Mouse (Mus musculus): ENCODE measurements around the gene Gm26992. TPM values are rescaled to one million over a fixed set of nuclear protein-coding genes. Genes with fewer than 3 reads are reported as not detected.

The Gm26992 gene
- polyA plus RNA-seq, 2 experiments: not detected

DNA sequence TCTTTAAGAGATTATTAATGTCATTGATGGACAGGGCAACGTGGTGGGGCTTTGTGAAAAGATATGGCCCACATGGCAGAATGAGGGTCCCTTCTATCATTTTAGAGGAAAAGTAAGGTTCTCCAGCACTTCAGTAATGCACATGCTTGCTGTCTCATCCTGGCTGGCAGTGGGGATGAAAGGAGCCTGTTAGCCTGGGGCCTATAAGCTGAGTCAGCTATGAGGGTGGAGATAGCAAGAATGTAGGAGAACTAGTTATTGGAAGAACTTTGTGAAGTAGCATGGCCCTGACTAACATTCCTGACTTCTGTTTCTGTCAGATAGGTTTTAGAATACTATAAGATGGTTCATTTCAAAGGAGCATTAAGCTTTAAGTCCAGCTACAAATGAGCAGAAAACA is 93.5 kb downstream of the Gm26992 start:
- no peaks in the 10 kb centered on the region for H3K27me3 ChIP-seq (ENCODE audit: control insufficient read depth, insufficient read depth, low read length)
- H3K4me3 ChIP-seq (replicated peaks; ENCODE audit: low read length): no peak overlapping the region
- no peak overlapping the region for H3K9ac ChIP-seq (ENCODE audit: low read depth, low read length, severe bottlenecking)
- DNase-seq (ENCODE audit: low spot score): no peak
- H3K36me3 ChIP-seq (ENCODE audit: control insufficient read depth, insufficient read depth, low read length): no peaks in the 10 kb centered on the region
- ATAC-seq (ENCODE audit: low FRiP score, low read depth): no peak
- no peaks in the 10 kb centered on the region for H3K9me3 ChIP-seq (ENCODE audit: control insufficient read depth, low read length)
- 74% methylated on average over 1 of the region's 1 CpGs for WGBS
- H3K4me2 ChIP-seq (replicated peaks; ENCODE audit: low read depth, low read length, severe bottlenecking): no peak overlapping the region
- TF ChIP-seq POLR2A (IDR thresholded peaks at IDR 0.05; ENCODE audit: borderline replicate concordance, extremely low read depth, insufficient read depth, insufficient read length): no peak
- no peak overlapping the region for H3K27ac ChIP-seq (replicated peaks; ENCODE audit: low read depth, low read length)
- H3K4me1 ChIP-seq (ENCODE audit: control insufficient read depth, insufficient read depth, low read length): no peaks in the 10 kb centered on the region

DNA sequence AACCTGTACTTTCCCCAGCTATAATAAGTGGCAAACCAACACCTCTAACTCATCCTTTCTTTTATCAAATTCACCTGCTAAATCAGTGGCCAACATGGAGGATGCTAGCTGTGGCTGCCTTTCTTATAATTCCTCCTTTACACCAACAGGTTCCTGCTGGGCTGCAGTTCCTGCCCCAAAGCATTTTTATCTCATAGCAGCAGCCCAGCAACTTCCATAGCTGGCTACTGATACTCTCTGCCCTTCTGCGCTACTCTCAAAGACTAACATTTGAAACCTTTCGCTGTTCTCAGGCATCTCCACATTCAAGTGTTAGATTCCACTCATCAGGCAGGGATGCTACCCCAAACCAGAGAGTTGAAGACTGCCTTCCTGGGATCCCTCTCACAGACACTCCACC is 97.0 kb downstream of the Gm26992 start:
- ATAC-seq (ENCODE audit: low FRiP score, low read depth): no peak
- no peak for TF ChIP-seq POLR2A (IDR thresholded peaks at IDR 0.05; ENCODE audit: borderline replicate concordance, extremely low read depth, insufficient read depth, insufficient read length)
- 90% methylated on average over 2 of the region's 2 CpGs for WGBS
- H3K4me3 ChIP-seq (replicated peaks; ENCODE audit: low read length): no peak overlapping the region
- no peaks in the 10 kb centered on the region for H3K27me3 ChIP-seq (ENCODE audit: control insufficient read depth, insufficient read depth, low read length)
- no peak for DNase-seq (ENCODE audit: low spot score)
- no peaks in the 10 kb centered on the region for H3K4me1 ChIP-seq (ENCODE audit: control insufficient read depth, insufficient read depth, low read length)
- H3K4me2 ChIP-seq (replicated peaks; ENCODE audit: low read depth, low read length, severe bottlenecking): no peak overlapping the region
- no peak overlapping the region for H3K9ac ChIP-seq (ENCODE audit: low read depth, low read length, severe bottlenecking)
- H3K27ac ChIP-seq (replicated peaks; ENCODE audit: low read depth, low read length): no peak overlapping the region
- H3K36me3 ChIP-seq (ENCODE audit: control insufficient read depth, insufficient read depth, low read length): no peaks in the 10 kb centered on the region
- H3K9me3 ChIP-seq (ENCODE audit: control insufficient read depth, low read length): no peaks in the 10 kb centered on the region

DNA sequence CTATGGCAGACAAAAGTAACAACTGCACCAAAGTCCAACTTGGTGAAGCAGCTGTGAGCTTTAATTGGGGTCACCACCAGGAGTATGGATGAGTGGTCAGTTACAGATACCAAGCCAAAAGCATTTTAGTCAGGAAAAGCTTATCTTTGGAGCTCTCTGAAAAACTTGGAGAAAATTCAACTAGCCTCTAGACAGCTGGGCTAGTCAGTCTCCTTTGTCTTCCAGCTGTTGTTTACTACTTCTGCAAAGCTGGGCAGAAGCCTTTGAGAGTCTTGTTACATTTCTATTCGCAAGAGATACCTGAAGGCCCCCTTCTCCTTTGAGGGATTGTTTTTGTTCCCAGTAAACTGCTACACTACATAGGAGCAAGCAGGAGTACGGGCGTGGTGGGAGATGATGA is 97.7 kb downstream of the Gm26992 start:
- H3K4me2 ChIP-seq (replicated peaks; ENCODE audit: low read depth, low read length, severe bottlenecking): no peak overlapping the region
- H3K4me3 ChIP-seq (replicated peaks; ENCODE audit: low read length): no peak overlapping the region
- no peaks in the 10 kb centered on the region for H3K9me3 ChIP-seq (ENCODE audit: control insufficient read depth, low read length)
- no peaks in the 10 kb centered on the region for H3K4me1 ChIP-seq (ENCODE audit: control insufficient read depth, insufficient read depth, low read length)
- DNase-seq (ENCODE audit: low spot score): no peak
- H3K36me3 ChIP-seq (ENCODE audit: control insufficient read depth, insufficient read depth, low read length): no peaks in the 10 kb centered on the region
- no peak for TF ChIP-seq POLR2A (IDR thresholded peaks at IDR 0.05; ENCODE audit: borderline replicate concordance, extremely low read depth, insufficient read depth, insufficient read length)
- WGBS: 79% methylated on average over 3 of the region's 3 CpGs
- no peaks in the 10 kb centered on the region for H3K27me3 ChIP-seq (ENCODE audit: control insufficient read depth, insufficient read depth, low read length)
- no peak overlapping the region for H3K9ac ChIP-seq (ENCODE audit: low read depth, low read length, severe bottlenecking)
- peak; percentile 41; the same call in 1 of the 2 replicates for ATAC-seq (ENCODE audit: low FRiP score, low read depth)
- no peak overlapping the region for H3K27ac ChIP-seq (replicated peaks; ENCODE audit: low read depth, low read length)

DNA sequence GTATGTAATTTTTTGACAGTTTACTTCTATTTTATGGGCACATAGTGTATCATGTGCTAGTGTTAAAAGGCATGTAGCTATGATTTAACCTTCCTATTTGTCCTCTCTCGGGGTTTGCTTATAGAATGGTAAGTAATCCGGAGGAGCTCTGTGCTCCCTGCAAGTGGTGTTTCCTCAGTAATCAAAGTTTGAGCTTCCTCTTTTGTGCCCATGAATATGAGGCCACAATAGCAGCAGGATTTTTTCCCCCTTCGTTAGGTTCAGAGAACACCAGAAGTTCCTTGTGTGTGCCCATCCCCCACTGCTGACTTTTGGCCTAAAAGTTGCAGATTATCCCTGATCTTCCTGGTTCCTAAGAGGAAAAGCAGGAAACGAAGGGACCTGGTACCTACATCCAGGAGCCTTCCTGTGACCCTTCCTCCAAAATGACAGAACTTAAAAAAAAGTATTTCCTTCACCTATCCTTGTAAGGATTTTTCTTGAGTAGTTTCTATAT is 99.5 kb downstream of the Gm26992 start:
- DNase-seq (ENCODE audit: low spot score): no peak
- 69% methylated on average over 4 of the region's 4 CpGs for WGBS

DNA sequence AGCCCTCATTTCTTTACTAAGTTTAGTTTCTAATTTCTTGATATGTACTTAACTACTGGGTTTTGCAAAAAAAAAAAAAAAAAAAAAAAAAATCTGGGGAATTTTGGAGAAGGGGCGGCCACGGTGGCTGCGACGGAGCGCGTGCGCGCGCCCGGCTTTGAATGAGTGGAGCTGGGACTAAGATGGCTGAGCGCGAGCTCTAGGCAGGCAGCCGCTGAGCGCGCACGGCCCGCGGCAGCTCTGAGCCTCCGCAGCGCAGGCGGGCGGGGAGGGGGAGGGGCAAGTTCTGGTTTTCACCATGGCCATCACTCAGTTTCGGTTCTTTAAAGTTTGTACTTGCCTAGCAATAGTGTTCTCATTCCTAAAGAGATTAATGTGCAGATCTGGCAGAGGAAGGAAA is 107.4 kb downstream of the Gm26992 start:
- no peak overlapping the region for H3K27ac ChIP-seq (replicated peaks; ENCODE audit: low read depth, low read length)

More for the DNA sequence above, 99.5 kb downstream of the Gm26992 start:
- H3K4me3 ChIP-seq (replicated peaks; ENCODE audit: low read length): no peak overlapping the region
- no peak overlapping the region for H3K4me2 ChIP-seq (replicated peaks; ENCODE audit: low read depth, low read length, severe bottlenecking)
- no peak for ATAC-seq (ENCODE audit: low FRiP score, low read depth)
- no peak overlapping the region for H3K9ac ChIP-seq (ENCODE audit: low read depth, low read length, severe bottlenecking)
- H3K27ac ChIP-seq (replicated peaks; ENCODE audit: low read depth, low read length): no peak overlapping the region
- no peaks in the 10 kb centered on the region for H3K9me3 ChIP-seq (ENCODE audit: control insufficient read depth, low read length)
- no peaks in the 10 kb centered on the region for H3K27me3 ChIP-seq (ENCODE audit: control insufficient read depth, insufficient read depth, low read length)
- TF ChIP-seq POLR2A (IDR thresholded peaks at IDR 0.05; ENCODE audit: borderline replicate concordance, extremely low read depth, insufficient read depth, insufficient read length): no peak
- H3K36me3 ChIP-seq (ENCODE audit: control insufficient read depth, insufficient read depth, low read length): no peaks in the 10 kb centered on the region
- no peaks in the 10 kb centered on the region for H3K4me1 ChIP-seq (ENCODE audit: control insufficient read depth, insufficient read depth, low read length)

More for the DNA sequence above, 107.4 kb downstream of the Gm26992 start:
- WGBS: 2% methylated on average over 23 of the region's 23 CpGs
- Histone ChIP-seq H3K36me3 (ENCODE audit: control insufficient read depth, insufficient read depth, low read length) (no peaks in the 10 kb centered on the region), H3K27me3 (ENCODE audit: control insufficient read depth, insufficient read depth, low read length) (no peaks in the 10 kb centered on the region), H3K9me3 (ENCODE audit: control insufficient read depth, low read length) (no peaks in the 10 kb centered on the region), H3K9ac (ENCODE audit: low read depth, low read length, severe bottlenecking) (0 out of 2 replicates have a peak overlapping the region, but pooled peaks have one; percentile 25), H3K4me2 (replicated peaks; ENCODE audit: low read depth, low read length, severe bottlenecking) (peak overlapping the region; percentile 44), H3K4me3 (replicated peaks; ENCODE audit: low read length) (peak overlapping the region; percentile 26), H3K4me1 (ENCODE audit: control insufficient read depth, insufficient read depth, low read length) (0 out of 2 replicates have a peak, but pooled peaks cover 3% of the 10 kb centered on the region)
- ATAC-seq (ENCODE audit: low FRiP score, low read depth): peak; percentile 82
- peak; percentile 84 for DNase-seq (ENCODE audit: low spot score)
- no peak for TF ChIP-seq POLR2A (IDR thresholded peaks at IDR 0.05; ENCODE audit: borderline replicate concordance, extremely low read depth, insufficient read depth, insufficient read length)

Other genes starting within 250 kb of the Gm26992 start
- gene Nap1l2, start 235.4 kb upstream of the Gm26992 start, polyA plus RNA-seq (2012; rRNA removed): 0.79 and 0.98 TPM in 2 replicates
- 1.2 and 1.5 TPM in 2 replicates for gene Nap1l2, start 235.4 kb upstream of the Gm26992 start, polyA plus RNA-seq (2014; fragmentation: Nextera tagmentation; extraction: Ambion mirVana)
- not detected in 2 replicates for gene Cdx4, start 100.6 kb upstream of the Gm26992 start, polyA plus RNA-seq (2012; rRNA removed)
- 0.10 TPM in 1 of 2 replicates, not detected in the other for gene Cdx4, start 100.6 kb upstream of the Gm26992 start, polyA plus RNA-seq (2014; fragmentation: Nextera tagmentation; extraction: Ambion mirVana)
- gene Chic1, start 65.5 kb upstream of the Gm26992 start, polyA plus RNA-seq (2012; rRNA removed): 2.6 and 3.2 TPM in 2 replicates
- 2.0 and 3.3 TPM in 2 replicates for gene Chic1, start 65.5 kb upstream of the Gm26992 start, polyA plus RNA-seq (2014; fragmentation: Nextera tagmentation; extraction: Ambion mirVana)
- gene Tsx, start 7.5 kb upstream of the Gm26992 start, polyA plus RNA-seq (2012; rRNA removed): 1.2 and 1.7 TPM in 2 replicates
- 0.32 and 0.35 TPM in 2 replicates for gene Tsx, start 7.5 kb upstream of the Gm26992 start, polyA plus RNA-seq (2014; fragmentation: Nextera tagmentation; extraction: Ambion mirVana)
- not detected in 2 replicates for gene Zcchc13, start 208.6 kb downstream of the Gm26992 start, polyA plus RNA-seq (2012; rRNA removed)
- not detected in 2 replicates for gene Zcchc13, start 208.6 kb downstream of the Gm26992 start, polyA plus RNA-seq (2014; fragmentation: Nextera tagmentation; extraction: Ambion mirVana)

Data from limb, embryonic 14.5 days (tissue).